Mouse (Mus musculus) CH12.LX (cell line): Measurements from ENCODE around the gene Cisd3. TPM values are rescaled to one million over a fixed set of nuclear protein-coding genes. Genes with fewer than 3 reads are reported as not detected.

Source experiments
- DNase-seq: peaks from one replicate; pipeline ENCODE4 v3.0.0-alpha.2; 2013; ENCODE audit errors: extremely low read depth
- H3K27ac ChIP-seq: 2 replicates; pipeline ENCODE4 v1.5.1; 2012; ENCODE audit warnings: low read depth, mild to moderate bottlenecking, control low read depth, moderate library complexity; ENCODE audit not compliant: insufficient read depth
- H3K27me3 ChIP-seq: replicated peaks from 2 replicates; pipeline ENCODE3; 2012; ENCODE audit warnings: inconsistent platforms
- H3K36me3 ChIP-seq, 2 experiments: replicated peaks in 1 of 2; 2 replicates each; pipeline versions ENCODE3 to v1.6.1; 2012; ENCODE audit warnings: inconsistent platforms in 1 of 2, low read length in 1 of 2, mild to moderate bottlenecking in 1 of 2, mixed read lengths in 1 of 2, moderate library complexity in 1 of 2; ENCODE audit not compliant: control insufficient read depth in 1 of 2, insufficient read depth in 1 of 2
- H3K4me1 ChIP-seq, 2 experiments: 2 replicates each; pipeline ENCODE4 v1.6.1; 2012; ENCODE audit warnings: inconsistent platforms in 1 of 2, moderate library complexity in 1 of 2; ENCODE audit not compliant: insufficient read depth in 2 of 2, control insufficient read depth in 1 of 2
- H3K4me2 ChIP-seq: 2 replicates; pipeline ENCODE4 v1.6.1; 2012; ENCODE audit warnings: low read depth, mild to moderate bottlenecking, control low read depth; ENCODE audit not compliant: poor library complexity, insufficient read depth, severe bottlenecking
- H3K4me3 ChIP-seq, 3 experiments: fragments of 150-350 bp in 1 of 3; sonication (generic) in 1 of 3; replicated peaks in 1 of 3; 2 replicates each; pipeline versions ENCODE3 to v1.5.1; 2011 to 2012; ENCODE audit warnings: low read depth in 2 of 3, low read length in 2 of 3, mild to moderate bottlenecking in 2 of 3, moderate library complexity in 2 of 3, control low read depth in 1 of 3, improper control_type of control experiment in 1 of 3, inconsistent platforms in 1 of 3, mixed read lengths in 1 of 3; ENCODE audit not compliant: poor library complexity in 1 of 3
- H3K79me2 ChIP-seq: replicated peaks from 2 replicates; pipeline ENCODE4 v1.6.1; 2012; ENCODE audit warnings: mild to moderate bottlenecking, moderate library complexity; ENCODE audit not compliant: control insufficient read depth, poor library complexity, insufficient read depth, severe bottlenecking; ENCODE audit errors: extremely low read depth
- H3K9ac ChIP-seq: 2 replicates; pipeline ENCODE4 v1.6.1; 2012; ENCODE audit warnings: low read depth, mild to moderate bottlenecking, control low read depth, moderate library complexity; ENCODE audit not compliant: insufficient read depth
- H3K9me3 ChIP-seq: replicated peaks from 2 replicates; pipeline ENCODE3; 2012; ENCODE audit warnings: low read length, inconsistent platforms, mixed read lengths
- BHLHE40 ChIP-seq: IDR thresholded peaks from 2 replicates; pipeline ENCODE4 v1.6.1; 2011; ENCODE audit warnings: mild to moderate bottlenecking, low read depth, low read length, improper control_type of control experiment
- CHD2 ChIP-seq: IDR thresholded peaks from 2 replicates; pipeline ENCODE4 v1.6.1; 2011; ENCODE audit warnings: low read length, improper control_type of control experiment
- CTCF ChIP-seq, 2 experiments: IDR thresholded peaks in 1 of 2; conservative IDR thresholded peaks in 1 of 2; 2 replicates each; pipeline ENCODE4 v1.5.1; 2011 to 2012; ENCODE audit warnings: low read depth in 2 of 2, low read length in 2 of 2, improper control_type of control experiment in 1 of 2, inconsistent platforms in 1 of 2, mild to moderate bottlenecking in 1 of 2, moderate library complexity in 1 of 2
- ELF1 ChIP-seq: IDR thresholded peaks from 2 replicates; pipeline ENCODE4 v1.6.1; 2014; ENCODE audit warnings: low read depth, mild to moderate bottlenecking, inconsistent platforms, low read length, improper control_type of control experiment
- ETS1 ChIP-seq: conservative IDR thresholded peaks from 2 replicates; pipeline ENCODE4 v1.6.1; 2012; ENCODE audit warnings: low read depth, mild to moderate bottlenecking, inconsistent platforms, low read length, improper control_type of control experiment, moderate library complexity
- HCFC1 ChIP-seq: IDR thresholded peaks from 2 replicates; pipeline ENCODE4 v1.6.1; 2012; ENCODE audit warnings: low read depth, mild to moderate bottlenecking, inconsistent platforms, low read length, improper control_type of control experiment
- IRF4 ChIP-seq: IDR thresholded peaks from 2 replicates; pipeline ENCODE4 v1.6.1; 2014; ENCODE audit warnings: low read depth, mild to moderate bottlenecking, inconsistent platforms, low read length, improper control_type of control experiment
- MAFK ChIP-seq: IDR thresholded peaks from 2 replicates; pipeline ENCODE4 v1.6.1; 2011; ENCODE audit warnings: low read length, improper control_type of control experiment; ENCODE audit not compliant: insufficient replicate concordance
- MAZ ChIP-seq: IDR thresholded peaks from 2 replicates; pipeline ENCODE4 v1.6.1; 2012; ENCODE audit warnings: low read depth, mild to moderate bottlenecking, inconsistent platforms, low read length, improper control_type of control experiment, moderate library complexity
- MXI1 ChIP-seq: IDR thresholded peaks from 2 replicates; pipeline ENCODE4 v1.6.1; 2011; ENCODE audit warnings: mild to moderate bottlenecking, low read depth, low read length, improper control_type of control experiment
- NELFE ChIP-seq: IDR thresholded peaks from 2 replicates; pipeline ENCODE4 v1.6.1; 2011; ENCODE audit warnings: low read depth, low read length, improper control_type of control experiment
- NRF1 ChIP-seq: IDR thresholded peaks from 2 replicates; pipeline ENCODE4 v1.6.1; 2014; ENCODE audit warnings: low read depth, mild to moderate bottlenecking, inconsistent platforms, low read length, improper control_type of control experiment, moderate library complexity
- POLR2AphosphoS2 ChIP-seq: IDR thresholded peaks from 2 replicates; pipeline ENCODE4 v1.6.1; 2011; ENCODE audit warnings: low read depth, low read length, improper control_type of control experiment
- RAD21 ChIP-seq: IDR thresholded peaks from 2 replicates; pipeline ENCODE4 v1.6.1; 2011; ENCODE audit warnings: low read depth, mild to moderate bottlenecking, low read length, improper control_type of control experiment, moderate library complexity
- SMC3 ChIP-seq: IDR thresholded peaks from 2 replicates; pipeline ENCODE4 v1.6.1; 2011; ENCODE audit warnings: low read depth, low read length, improper control_type of control experiment
- TBP ChIP-seq: conservative IDR thresholded peaks from 2 replicates; pipeline ENCODE4 v1.6.1; 2011; ENCODE audit warnings: low read depth, low read length, improper control_type of control experiment
- TCF12 ChIP-seq: IDR thresholded peaks from 2 replicates; pipeline ENCODE4 v1.6.1; 2014; ENCODE audit warnings: low read depth, mild to moderate bottlenecking, inconsistent platforms, low read length, improper control_type of control experiment
- UBTF ChIP-seq: IDR thresholded peaks from 2 replicates; pipeline ENCODE4 v1.6.1; 2012; ENCODE audit warnings: low read depth, mild to moderate bottlenecking, inconsistent platforms, low read length, improper control_type of control experiment, moderate library complexity
- USF1 ChIP-seq: IDR thresholded peaks from 2 replicates; pipeline ENCODE4 v1.6.1; 2014; ENCODE audit warnings: low read depth, mild to moderate bottlenecking, inconsistent platforms, low read length, improper control_type of control experiment
- USF2 ChIP-seq: conservative IDR thresholded peaks from 2 replicates; pipeline ENCODE4 v1.6.1; 2011; ENCODE audit warnings: low read depth, low read length, improper control_type of control experiment
- ZC3H11A ChIP-seq: IDR thresholded peaks from 2 replicates; pipeline ENCODE4 v1.6.1; 2012; ENCODE audit warnings: low read depth, mild to moderate bottlenecking, inconsistent platforms, low read length, improper control_type of control experiment
- ZNF384 ChIP-seq: IDR thresholded peaks from 2 replicates; pipeline ENCODE4 v1.6.1; 2012; ENCODE audit warnings: low read depth, low read length, improper control_type of control experiment, inconsistent platforms
- dilution Hi-C: fragments of 300-500 bp; cut with MboI; formaldehyde crosslinking; loops from 2 replicates; pipeline ENCODE4 v1.14.3; 2020; ENCODE audit warnings: low sequenced_read_pairs; ENCODE audit not compliant: extremely low pct_unique_long_range_greater_than_20kb, extremely low pct_ligation_motif_present
- in situ Hi-C: fragments of 300-500 bp; cut with MboI; formaldehyde crosslinking; loops from 3 replicates; pipeline ENCODE4 v1.14.3; 2019; ENCODE audit warnings: low sequenced_read_pairs, low pct_ligation_motif_present, low pct_unique_long_range_greater_than_20kb, mixed read lengths
- polyA plus RNA-seq: library from polyadenylated mRNA; unstranded; fragments of >175 nt; gene quantifications from 2 replicates; pipeline ENCODE4 v1.2.1, GENCODE M21; 2012; ENCODE audit warnings: low read depth; ENCODE audit not compliant: insufficient read length
- total RNA-seq, 2 experiments: library from RNA; depleted of rRNA; stranded (reverse); fragments of 300-350 nt in 1 of 2; fragments of >200 nt in 1 of 2; gene quantifications; 2 replicates each; pipeline ENCODE4 v1.2.3; 2012 to 2014

Cisd3 gene
- total and polyA plus RNA-seq, 3 experiments: 66.1 to 221 (median 141) TPM

DNA sequence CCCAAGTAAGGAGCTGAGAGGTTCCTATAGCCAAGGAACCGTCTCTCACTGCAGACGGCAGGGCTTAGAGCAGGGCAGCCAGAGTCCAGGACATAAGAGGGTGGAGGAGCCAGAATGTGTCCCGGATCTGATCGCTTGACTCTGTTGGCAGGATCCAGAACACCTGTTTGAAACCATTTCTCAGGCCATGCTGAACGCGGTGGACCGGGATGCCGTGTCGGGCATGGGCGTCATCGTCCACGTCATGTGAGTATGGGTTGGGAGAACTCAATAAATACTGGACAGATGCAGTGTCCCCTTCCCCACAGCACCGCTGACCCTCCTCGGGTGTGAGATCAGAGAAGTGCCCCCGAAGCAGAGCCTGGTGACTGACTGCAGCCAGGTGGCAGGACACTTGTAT lies 26.7 kb downstream of the Cisd3 start:
- H3K27ac ChIP-seq: no peak overlapping the region
- no peak for DNase-seq
- H3K36me3 ChIP-seq: peaks cover 51 to 81% of the 10 kb centered on the region in 2 experiments

DNA sequence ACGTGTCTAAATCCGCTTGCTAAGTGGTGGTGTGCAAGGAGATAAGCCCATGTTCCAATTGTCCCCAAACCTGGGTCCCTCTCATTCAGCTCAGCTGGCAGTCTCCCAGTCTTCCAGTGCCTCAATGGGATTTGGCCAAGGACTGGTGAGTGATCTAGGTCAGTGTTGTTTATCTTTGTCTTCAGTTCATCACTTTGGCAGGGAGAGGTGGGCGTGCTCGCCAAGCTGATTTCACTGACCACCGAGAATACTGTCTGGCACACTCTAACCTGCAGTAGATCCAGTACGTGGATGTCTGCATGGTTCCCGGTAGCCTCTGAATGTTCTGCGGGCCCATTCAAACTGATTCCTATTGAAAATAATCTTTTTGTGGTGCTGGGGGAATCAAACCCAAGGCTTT lies 28.3 kb downstream of the Cisd3 start:
- H3K4me2 ChIP-seq: no peak overlapping the region
- no peak overlapping the region for H3K9ac ChIP-seq
- no peak for DNase-seq
- peaks cover 14 to 38% of the 10 kb centered on the region in 2 experiments for H3K4me1 ChIP-seq
- peak overlapping the region; percentile 17; the same call in 1 of the 2 replicates for H3K27ac ChIP-seq
- TF ChIP-seq UBTF (no peak), POLR2AphosphoS2 (peak; percentile 56; the same call in 1 of the 2 replicates)
- no peaks in the 10 kb centered on the region for H3K27me3 ChIP-seq
- in situ Hi-C loops (no loop called here), dilution Hi-C loops (no loop called here)
- peaks cover 4% of the 10 kb centered on the region for H3K9me3 ChIP-seq
- peaks cover 44 to 77% of the 10 kb centered on the region in 2 experiments for H3K36me3 ChIP-seq
- no peaks in the 10 kb centered on the region for H3K79me2 ChIP-seq
- no peak overlapping the region for H3K4me3 ChIP-seq

More for the DNA sequence above, 26.7 kb downstream of the Cisd3 start:
- no peaks in the 10 kb centered on the region for H3K27me3 ChIP-seq
- in situ Hi-C loops: no loop called here
- TF ChIP-seq TBP (no peak), TCF12 (no peak), HCFC1 (no peak), SMC3 (no peak), ETS1 (no peak), USF1 (no peak), CHD2 (no peak), IRF4 (no peak), ELF1 (no peak), USF2 (no peak), NRF1 (no peak), RAD21 (no peak), NELFE (no peak), MAZ (no peak), BHLHE40 (no peak), ZNF384 (no peak), MXI1 (no peak), ZC3H11A (no peak), CTCF (conservative IDR thresholded peaks at IDR 0.05 in 1 of 2, IDR thresholded peaks at IDR 0.05 in 1 of 2; ENCODE audit: low read depth in 2 of 2, low read length in 2 of 2) (no peak), MAFK (no peak)
- TF ChIP-seq, all 38 proteins: peak for 0
- Histone ChIP-seq H3K9me3 (peaks cover 4% of the 10 kb centered on the region), H3K4me2 (no peak overlapping the region), H3K4me3 (no peak overlapping the region), H3K4me1 (peaks cover 9 to 21% of the 10 kb centered on the region in 2 experiments), H3K79me2 (0 out of 2 replicates have a peak, but pooled peaks cover 2% of the 10 kb centered on the region), H3K9ac (no peak overlapping the region)
- dilution Hi-C loops: no loop called here
